Mouse (Mus musculus): Measurements from ENCODE around the gene Cbln3. TPM values are rescaled to one million over a fixed set of nuclear protein-coding genes. Genes with fewer than 3 reads are reported as not detected.

The Cbln3 gene
- total and polyA plus RNA-seq, 3 experiments: 0.17 to 0.26 (median 0.24) TPM

GRCm38 (mm10) chr14:55900414-55900755, 16.2 kb upstream of the Cbln3 start:
- Histone ChIP-seq H3K36me3 (replicated peaks in 1 of 2; ENCODE audit: control insufficient read depth in 1 of 2, insufficient read depth in 1 of 2, low read length in 1 of 2) (peaks cover 28 to 36% of the 10 kb centered on the region in 2 experiments), H3K4me1 (ENCODE audit: control insufficient read depth in 1 of 2, insufficient read depth in 2 of 2) (peaks cover 13 to 31% of the 10 kb centered on the region in 2 experiments; a peak in 3 of 4 replicates), H3K9ac (ENCODE audit: insufficient read depth, low read depth) (peak overlapping the region; percentile 92), H3K79me2 (replicated peaks; ENCODE audit: control insufficient read depth, extremely low read depth, insufficient read depth, poor library complexity, severe bottlenecking) (no peaks in the 10 kb centered on the region), H3K9me3 (replicated peaks; ENCODE audit: low read length) (no peaks in the 10 kb centered on the region), H3K27ac (ENCODE audit: insufficient read depth, low read depth) (peak overlapping the region; percentile 75), H3K4me3 (replicated peaks in 1 of 3; ENCODE audit: low read depth in 2 of 3, low read length in 2 of 3, poor library complexity in 1 of 3) (peak overlapping the region; percentile 73 to 82 (median 73)), H3K4me2 (ENCODE audit: insufficient read depth, low read depth, poor library complexity, severe bottlenecking) (peak overlapping the region; percentile 68), H3K27me3 (replicated peaks) (no peaks in the 10 kb centered on the region)
- DNase-seq (ENCODE audit: extremely low read depth): no peak
- in situ Hi-C loops (cut with MboI; ENCODE audit: low pct_ligation_motif_present, low pct_unique_long_range_greater_than_20kb, low sequenced_read_pairs): no loop called here
- dilution Hi-C loops (cut with MboI; ENCODE audit: extremely low pct_ligation_motif_present, extremely low pct_unique_long_range_greater_than_20kb, low sequenced_read_pairs): no loop called here
- TF ChIP-seq ZC3H11A (IDR thresholded peaks at IDR 0.05; ENCODE audit: low read depth, low read length): no peak
- 0 out of 2 replicates have a peak, but pooled peaks have one; percentile 22 for TF ChIP-seq CHD1 (IDR thresholded peaks at IDR 0.05; ENCODE audit: low read depth, low read length)
- no peak for TF ChIP-seq SMC3 (IDR thresholded peaks at IDR 0.05; ENCODE audit: low read depth, low read length)
- no peak for TF ChIP-seq MAFK (IDR thresholded peaks at IDR 0.05; ENCODE audit: insufficient replicate concordance, low read length)
- no peak for TF ChIP-seq RCOR1 (conservative IDR thresholded peaks at IDR 0.05; ENCODE audit: low read depth, low read length)
- peak; percentile 20; the same call in 1 of the 2 replicates for TF ChIP-seq MEF2A (IDR thresholded peaks at IDR 0.05; ENCODE audit: borderline replicate concordance, low read depth, low read length)
- TF ChIP-seq ETS1 (conservative IDR thresholded peaks at IDR 0.05; ENCODE audit: low read depth, low read length): no peak
- TF ChIP-seq HCFC1 (IDR thresholded peaks at IDR 0.05; ENCODE audit: low read depth, low read length): no peak
- no peak; the same call in 1 of the 2 replicates for TF ChIP-seq MAX (IDR thresholded peaks at IDR 0.05; ENCODE audit: low read length)
- 0 out of 2 replicates have a peak, but pooled peaks have one; percentile 3 for TF ChIP-seq TCF12 (IDR thresholded peaks at IDR 0.05; ENCODE audit: low read depth, low read length)
- no peak for TF ChIP-seq EP300 (IDR thresholded peaks at IDR 0.05; ENCODE audit: low read length)
- TF ChIP-seq POLR2AphosphoS2 (IDR thresholded peaks at IDR 0.05; ENCODE audit: low read depth, low read length): no peak
- TF ChIP-seq ELF1 (IDR thresholded peaks at IDR 0.05; ENCODE audit: low read depth, low read length): no peak
- TF ChIP-seq MAZ (IDR thresholded peaks at IDR 0.05; ENCODE audit: low read depth, low read length): no peak

GRCm38 (mm10) chr14:55899701-55900413, 15.7 kb upstream of the Cbln3 start, which contains the start of gene Sdr39u1:
Sdr39u1 (minus strand) TSS chr14:55900293.
- H3K9me3 ChIP-seq (replicated peaks; ENCODE audit: low read length): no peaks in the 10 kb centered on the region
- peak within 1 kb of the TSS; percentile 73 to 82 (median 73) for H3K4me3 ChIP-seq (replicated peaks in 1 of 3; ENCODE audit: low read depth in 2 of 3, low read length in 2 of 3, poor library complexity in 1 of 3)
- H3K9ac ChIP-seq (ENCODE audit: insufficient read depth, low read depth): peak within 1 kb of the TSS; percentile 92
- dilution Hi-C loops (cut with MboI; ENCODE audit: extremely low pct_ligation_motif_present, extremely low pct_unique_long_range_greater_than_20kb, low sequenced_read_pairs): no loop called here
- peak within 1 kb of the TSS; percentile 89 for H3K27ac ChIP-seq (ENCODE audit: insufficient read depth, low read depth)
- H3K4me1 ChIP-seq (ENCODE audit: control insufficient read depth in 1 of 2, insufficient read depth in 2 of 2): peaks cover 13 to 29% of the 10 kb centered on the region in 2 experiments; a peak in 3 of 4 replicates
- peaks cover 33 to 41% of the 10 kb centered on the region in 2 experiments for H3K36me3 ChIP-seq (replicated peaks in 1 of 2; ENCODE audit: control insufficient read depth in 1 of 2, insufficient read depth in 1 of 2, low read length in 1 of 2)
- no peaks in the 10 kb centered on the region for H3K27me3 ChIP-seq (replicated peaks)
- H3K79me2 ChIP-seq (replicated peaks; ENCODE audit: control insufficient read depth, extremely low read depth, insufficient read depth, poor library complexity, severe bottlenecking): no peaks in the 10 kb centered on the region
- peak within 1 kb of the TSS; percentile 68 for H3K4me2 ChIP-seq (ENCODE audit: insufficient read depth, low read depth, poor library complexity, severe bottlenecking)
- peak; percentile 96 for DNase-seq (ENCODE audit: extremely low read depth)
- in situ Hi-C loops (cut with MboI; ENCODE audit: low pct_ligation_motif_present, low pct_unique_long_range_greater_than_20kb, low sequenced_read_pairs): no loop called here
- TF ChIP-seq TBP (conservative IDR thresholded peaks at IDR 0.05; ENCODE audit: low read depth, low read length): peak; percentile 92
- peak; percentile 88 for TF ChIP-seq NELFE (IDR thresholded peaks at IDR 0.05; ENCODE audit: low read depth, low read length)
- TF ChIP-seq KAT2A (IDR thresholded peaks at IDR 0.05; ENCODE audit: insufficient replicate concordance, low read length): peak; percentile 68; the same call in 1 of the 2 replicates
- no peak for TF ChIP-seq JUND (conservative IDR thresholded peaks at IDR 0.05; ENCODE audit: low read depth, low read length)
- TF ChIP-seq POLR2AphosphoS2 (IDR thresholded peaks at IDR 0.05; ENCODE audit: low read depth, low read length): peak; percentile 58; the same call in 1 of the 2 replicates
- TF ChIP-seq USF1 (IDR thresholded peaks at IDR 0.05; ENCODE audit: low read depth, low read length): peak; percentile 75
- TF ChIP-seq TCF12 (IDR thresholded peaks at IDR 0.05; ENCODE audit: low read depth, low read length): peak; percentile 82
- TF ChIP-seq MAX (IDR thresholded peaks at IDR 0.05; ENCODE audit: low read length): peak; percentile 82
- peak; percentile 81 for TF ChIP-seq HCFC1 (IDR thresholded peaks at IDR 0.05; ENCODE audit: low read depth, low read length)
- TF ChIP-seq MXI1 (IDR thresholded peaks at IDR 0.05; ENCODE audit: low read depth, low read length): peak; percentile 49; the same call in 1 of the 2 replicates
- TF ChIP-seq ELF1 (IDR thresholded peaks at IDR 0.05; ENCODE audit: low read depth, low read length): peak; percentile 86
- TF ChIP-seq NRF1 (IDR thresholded peaks at IDR 0.05; ENCODE audit: low read depth, low read length): peak; percentile 86
- TF ChIP-seq ZMIZ1 (IDR thresholded peaks at IDR 0.05; ENCODE audit: low read depth, low read length): peak; percentile 78; the same call in 1 of the 2 replicates
- no peak for TF ChIP-seq PAX5 (IDR thresholded peaks at IDR 0.05; ENCODE audit: low read length)
- TF ChIP-seq MAZ (IDR thresholded peaks at IDR 0.05; ENCODE audit: low read depth, low read length): peak; percentile 94
- peak; percentile 97 for TF ChIP-seq POLR2A (IDR thresholded peaks at IDR 0.05; ENCODE audit: low read depth, low read length)
- TF ChIP-seq MYC (IDR thresholded peaks at IDR 0.05; ENCODE audit: low read depth, low read length): peak; percentile 82; the same call in 1 of the 2 replicates
- peak; percentile 54 for TF ChIP-seq BHLHE40 (IDR thresholded peaks at IDR 0.05; ENCODE audit: low read depth, low read length)
- TF ChIP-seq USF2 (conservative IDR thresholded peaks at IDR 0.05; ENCODE audit: low read depth, low read length): peak; percentile 65
- peak; percentile 70 for TF ChIP-seq SIN3A (IDR thresholded peaks at IDR 0.05; ENCODE audit: low read length)
- no peak for TF ChIP-seq GABPA (IDR thresholded peaks at IDR 0.05; ENCODE audit: insufficient replicate concordance, low read depth, low read length)
- no peak for TF ChIP-seq UBTF (IDR thresholded peaks at IDR 0.05; ENCODE audit: low read depth, low read length)
- TF ChIP-seq ETS1 (conservative IDR thresholded peaks at IDR 0.05; ENCODE audit: low read depth, low read length): no peak; the same call in 1 of the 2 replicates

Data from CH12.LX (cell line).